Mouse (Mus musculus) right cerebral cortex, postnatal 4 days (tissue): ENCODE results near the gene E130308A19Rik.
"Not testable (repeated sequence)": the region's sequence is repeated elsewhere in the genome, so short reads cannot be mapped to it uniquely, and the experiment has no call there.

Source experiments
- DNase-seq: peaks from one replicate; pipeline ENCODE4 v3.0.0-alpha.2; 2022

The E130308A19Rik gene

GRCm38 (mm10) chr4:59793626-59794025, 167.6 kb downstream of the E130308A19Rik start:
- DNase-seq = not testable (repeated sequence)

- no peak for DNase-seq
Observed at GRCm38 (mm10) chr4:59794116-59794515, 168.1 kb downstream of the E130308A19Rik start.

- DNase-seq = no peak
Observed at GRCm38 (mm10) chr4:59795788-59796455, 169.9 kb downstream of the E130308A19Rik start.

- no peak for DNase-seq
Observed at GRCm38 (mm10) chr4:59800181-59800580, 174.2 kb downstream of the E130308A19Rik start.

GRCm38 (mm10) chr4:59801489-59801888, 175.5 kb downstream of the E130308A19Rik start, which contains the start of gene Inip:
TSS of gene Inip (minus strand) at chr4:59801589.
- DNase-seq = no peak

- DNase-seq = no peak
Observed at GRCm38 (mm10) chr4:59802107-59802506, 176.1 kb downstream of the E130308A19Rik start.

GRCm38 (mm10) chr4:59802792-59803191, 176.8 kb downstream of the E130308A19Rik start:
- DNase-seq = no peak

- no peak for DNase-seq
Observed at GRCm38 (mm10) chr4:59803358-59803757, 177.3 kb downstream of the E130308A19Rik start.

- DNase-seq = no peak
Observed at GRCm38 (mm10) chr4:59804754-59805153, 178.7 kb downstream of the E130308A19Rik start.

GRCm38 (mm10) chr4:59805181-59805967, 179.4 kb downstream of the E130308A19Rik start, which contains the start of gene Snx30:
TSS of gene Snx30 (plus strand) at chr4:59805840.
- DNase-seq = peak; percentile 88

- DNase-seq = peak; percentile 28
Observed at GRCm38 (mm10) chr4:59805968-59806878, 180.2 kb downstream of the E130308A19Rik start.

GRCm38 (mm10) chr4:59806879-59807195, 180.8 kb downstream of the E130308A19Rik start:
- DNase-seq = peak; percentile 21

GRCm38 (mm10) chr4:59807521-59807920, 181.5 kb downstream of the E130308A19Rik start:
- DNase-seq = no peak

- no peak for DNase-seq
Observed at GRCm38 (mm10) chr4:59808396-59808795, 182.4 kb downstream of the E130308A19Rik start.
